Mouse (Mus musculus) midbrain, embryonic 13.5 days (tissue): ENCODE data around the gene Olfr552. TPM values are rescaled to one million over a fixed set of nuclear protein-coding genes. Genes with fewer than 3 reads are reported as not detected.
"Not testable (repeated sequence)": the region's sequence is repeated elsewhere in the genome, so short reads cannot be mapped to it uniquely, and the experiment has no call there.

Experiments used
- ATAC-seq: fragments of 200-750 bp; cut with Nextera tagmentation; 2 replicates; pipeline ENCODE4 v1.8.0; 2017; ENCODE audit warnings: mild to moderate bottlenecking, moderate TSS enrichment, moderate library complexity
- H3K27ac ChIP-seq: fragments of 300-500 bp; sonication (generic); 2 replicates; pipeline ENCODE4 v1.5.1; 2015; ENCODE audit warnings: inconsistent platforms, mild to moderate bottlenecking, moderate library complexity
- H3K27me3 ChIP-seq: fragments of 300-500 bp; sonication (generic); 2 replicates; pipeline ENCODE4 v1.6.1; 2015; ENCODE audit warnings: mild to moderate bottlenecking, inconsistent platforms
- H3K36me3 ChIP-seq: fragments of 300-500 bp; sonication (generic); 2 replicates; pipeline ENCODE4 v1.6.1; 2015; ENCODE audit warnings: mild to moderate bottlenecking, inconsistent platforms
- H3K4me1 ChIP-seq: fragments of 300-500 bp; sonication (generic); replicated peaks from 2 replicates; pipeline ENCODE4 v1.6.1; 2015; ENCODE audit warnings: inconsistent platforms
- H3K4me2 ChIP-seq: fragments of 300-500 bp; sonication (generic); replicated peaks from 2 replicates; pipeline ENCODE4 v1.6.1; 2015; ENCODE audit warnings: moderate library complexity, mild to moderate bottlenecking, inconsistent platforms
- H3K4me3 ChIP-seq: fragments of 300-500 bp; sonication (generic); replicated peaks from 2 replicates; pipeline ENCODE4 v1.5.1; 2015; ENCODE audit warnings: mild to moderate bottlenecking, inconsistent platforms
- H3K9ac ChIP-seq: fragments of 300-500 bp; sonication (generic); replicated peaks from 2 replicates; pipeline ENCODE4 v1.6.1; 2015; ENCODE audit warnings: mild to moderate bottlenecking, inconsistent platforms
- H3K9me3 ChIP-seq: fragments of 300-500 bp; sonication (generic); 2 replicates; pipeline ENCODE4 v1.6.1; 2016; ENCODE audit warnings: mild to moderate bottlenecking, inconsistent platforms
- WGBS: fragments of 180-500 bp; shearing (Covaris S2); methylation state at CpG from one replicate; pipeline ENCODE4 v1.1.7; 2015; 5-methylcytosine and 5-hydroxymethylcytosine counted together
- polyA plus RNA-seq: library from polyadenylated mRNA; unstranded; fragments of >200 nt; fragmentation: Nextera tagmentation; extraction: Ambion mirVana; gene quantifications from 2 replicates; pipeline ENCODE4 v1.2.1, GENCODE M21; 2015

Gene Olfr552
- polyA plus RNA-seq, 1 experiment from 2014 or later = not detected

- H3K9me3 ChIP-seq, H3K36me3 ChIP-seq, ATAC-seq, H3K27me3 ChIP-seq, H3K9ac ChIP-seq, H3K4me3 ChIP-seq, H3K27ac ChIP-seq, H3K4me2 ChIP-seq, H3K4me1 ChIP-seq: not testable (repeated sequence)
- 89% methylated on average over 19 of the region's 19 CpGs for WGBS
These were observed 22.8 kb downstream of the Olfr552 start for GRCm38 (mm10) chr7:102620368-102620767.

DNA sequence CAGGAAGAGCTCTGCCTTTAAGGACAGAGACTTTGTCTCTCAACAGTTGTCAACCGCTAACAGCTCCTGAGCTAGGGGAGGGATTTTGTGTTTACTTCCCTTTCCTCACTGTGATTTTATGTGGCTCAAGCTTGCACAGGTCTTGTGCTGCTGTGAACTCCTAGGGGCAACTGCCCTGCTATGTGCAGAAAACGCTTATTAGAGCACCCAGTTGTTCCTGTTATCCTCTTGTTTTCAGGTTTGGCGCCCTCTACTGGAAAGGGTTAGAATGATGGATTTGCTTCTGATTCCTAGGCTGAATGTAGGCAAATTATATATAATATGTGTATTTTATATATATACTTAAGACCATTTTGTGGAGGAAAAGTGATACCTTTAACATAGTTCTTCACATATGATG is 39.1 kb downstream of the Olfr552 start:
- Histone ChIP-seq H3K36me3 (no peaks in the 10 kb centered on the region), H3K4me1 (no peaks in the 10 kb centered on the region), H3K27me3 (no peaks in the 10 kb centered on the region), H3K9ac (no peak overlapping the region), H3K27ac (no peak overlapping the region), H3K9me3 (no peaks in the 10 kb centered on the region), H3K4me2 (no peak overlapping the region), H3K4me3 (no peak overlapping the region)
- no peak for ATAC-seq
- 33% methylated on average over 3 of the region's 3 CpGs for WGBS

- Histone ChIP-seq H3K4me2 (no peak within 1 kb of the TSS), H3K27me3 (no peaks in the 10 kb centered on the region), H3K4me3 (no peak within 1 kb of the TSS), H3K9me3 (no peaks in the 10 kb centered on the region), H3K36me3 (no peaks in the 10 kb centered on the region), H3K4me1 (no peaks in the 10 kb centered on the region), H3K27ac (no peak within 1 kb of the TSS), H3K9ac (no peak within 1 kb of the TSS)
- no peak for ATAC-seq
- 86% methylated on average over 1 of the region's 1 CpGs for WGBS
These were observed 40.6 kb downstream of the Olfr552 start, which contains the start of gene Olfr554 for GRCm38 (mm10) chr7:102638132-102638531. Gene Olfr554, plus strand, starts transcription at chr7:102638432.

DNA sequence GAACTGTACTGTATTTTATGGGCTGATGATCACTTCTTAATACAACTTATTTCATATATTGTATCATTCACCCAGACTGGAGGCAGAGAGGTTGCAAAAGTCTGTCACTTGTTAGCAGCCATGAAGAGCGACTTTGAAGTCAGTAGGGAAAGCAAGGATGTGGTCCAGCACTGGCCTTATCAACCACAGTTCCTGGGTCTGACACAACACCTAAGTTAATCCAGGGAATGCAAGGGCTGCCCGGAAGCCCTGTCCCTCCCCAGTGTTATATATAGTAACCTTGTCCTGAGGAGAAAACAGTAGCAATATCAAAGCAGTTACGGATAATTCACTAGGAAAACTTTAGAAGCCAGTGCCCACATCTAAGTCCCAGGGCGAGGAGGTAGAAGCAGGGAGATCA is 47.4 kb downstream of the Olfr552 start:
- not testable (repeated sequence) for H3K4me1 ChIP-seq, H3K27ac ChIP-seq, H3K27me3 ChIP-seq, ATAC-seq, H3K9me3 ChIP-seq, H3K9ac ChIP-seq, H3K4me2 ChIP-seq, H3K4me3 ChIP-seq, H3K36me3 ChIP-seq
- 86% methylated on average over 4 of the region's 4 CpGs for WGBS

Other genes with a start within 250 kb of the Olfr552 start
- 85.6 and 86.3 TPM in 2 replicates for gene Rrm1, start 156.1 kb upstream of the Olfr552 start, polyA plus RNA-seq
- 0.55 and 0.59 TPM in 2 replicates for gene Olfr543, start 116.1 kb upstream of the Olfr552 start, polyA plus RNA-seq
- 0.16 and 0.19 TPM in 2 replicates for gene Olfr544, start 109.5 kb upstream of the Olfr552 start, polyA plus RNA-seq
- 0.30 and 0.41 TPM in 2 replicates for gene Olfr545, start 98.2 kb upstream of the Olfr552 start, polyA plus RNA-seq
- gene Olfr547, start 63.0 kb upstream of the Olfr552 start, polyA plus RNA-seq = not detected in 2 replicates
- not detected in 2 replicates for gene Olfr548-ps1, start 56.9 kb upstream of the Olfr552 start, polyA plus RNA-seq
- not detected in 2 replicates for gene Olfr549, start 47.9 kb upstream of the Olfr552 start, polyA plus RNA-seq
- 0.17 TPM in 1 of 2 replicates, not detected in the other for gene Trim21, start 32.3 kb upstream of the Olfr552 start, polyA plus RNA-seq
- not detected in 2 replicates for gene Olfr550, start 26.3 kb upstream of the Olfr552 start, polyA plus RNA-seq
- not detected in 2 replicates for gene Olfr551, start 5.9 kb upstream of the Olfr552 start, polyA plus RNA-seq
- gene Olfr553, start 20.4 kb downstream of the Olfr552 start, polyA plus RNA-seq = not detected in 2 replicates
- not detected in 2 replicates for gene Olfr554, start 40.7 kb downstream of the Olfr552 start, polyA plus RNA-seq
- not detected in 2 replicates for gene Olfr555, start 61.1 kb downstream of the Olfr552 start, polyA plus RNA-seq
- gene Olfr556, start 67.1 kb downstream of the Olfr552 start, polyA plus RNA-seq = not detected in 2 replicates
- 7.3 and 8.0 TPM in 2 replicates for gene Trim68, start 89.6 kb downstream of the Olfr552 start, polyA plus RNA-seq
- gene Olfr557, start 98.1 kb downstream of the Olfr552 start, polyA plus RNA-seq = not detected in 2 replicates
- gene Olfr558, start 104.4 kb downstream of the Olfr552 start, polyA plus RNA-seq = 0.07 TPM in 1 of 2 replicates, not detected in the other
- not detected in 2 replicates for gene Olfr33, start 121.3 kb downstream of the Olfr552 start, polyA plus RNA-seq
- not detected in 2 replicates for gene Olfr559, start 129.7 kb downstream of the Olfr552 start, polyA plus RNA-seq
- not detected in 2 replicates for gene Olfr560, start 161.6 kb downstream of the Olfr552 start, polyA plus RNA-seq
- not detected in 2 replicates for gene Olfr78, start 161.7 kb downstream of the Olfr552 start, polyA plus RNA-seq
- not detected in 2 replicates for gene Olfr561, start 173.5 kb downstream of the Olfr552 start, polyA plus RNA-seq
- gene Olfr564, start 205.7 kb downstream of the Olfr552 start, polyA plus RNA-seq = not detected in 2 replicates